Mouse (Mus musculus) liver, postnatal 0 days (tissue): ENCODE measurements at regions not wholly inside any gene's neighbourhood (a gene's known extent, or its start where the extent isn't known, plus 50 kb on each side); places are given as distances from the start of the nearest gene placed in this dataset.

Experiments used
- CTCF ChIP-seq: sonication (generic); IDR thresholded peaks from 2 replicates; pipeline ENCODE4 v1.5.1; 2016; ENCODE audit warnings: antibody characterized with exemption, low read depth
- EP300 ChIP-seq: IDR thresholded peaks from 2 replicates; pipeline ENCODE4 v1.6.1; 2016; ENCODE audit warnings: antibody characterized with exemption, low read depth, mild to moderate bottlenecking

- TF ChIP-seq CTCF (no peak), EP300 (no peak)
Measured at GRCm38 (mm10) chr2:159866391-159866790, 467.6 kb downstream of the Gm826 start.
